Comparison of ENCODE assay signal across 8 mouse cellular contexts in the genomic region with DNA sequence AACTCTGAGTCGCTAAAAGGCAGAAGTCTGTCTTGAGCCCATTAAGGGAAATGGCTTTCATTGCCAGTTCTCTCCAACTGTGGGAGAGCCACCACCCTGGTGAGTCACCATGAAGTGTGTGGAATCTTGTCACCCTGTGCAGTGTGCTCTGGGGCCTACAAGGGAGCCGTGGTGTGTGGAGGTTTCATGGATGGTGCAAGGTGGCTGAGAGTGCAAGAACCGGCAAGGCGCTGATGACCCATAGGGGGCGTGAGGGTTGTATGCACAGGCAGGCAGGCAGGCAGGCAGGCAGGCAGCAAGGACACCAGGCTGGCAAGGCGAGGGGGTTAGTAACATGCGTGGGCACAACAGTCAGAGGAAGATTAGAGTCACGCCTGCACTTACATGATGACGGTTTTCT. TPM values are rescaled to one million over a fixed set of nuclear protein-coding genes. Genes with fewer than 3 reads are reported as not detected.
DNase-seq lines count a peak whose midpoint lies in the region; ATAC-seq and TF ChIP-seq lines count a peak whose summit lies in the region.

No protein-coding gene starts in this region.

- intact Hi-C loops in left cerebral cortex, adult 2 months (cut with DNase I), result no loop called here

- H3K4me1 ChIP-seq in olfactory bulb, adult 2 months (ENCODE audit: control insufficient read depth, insufficient read depth, low read length), result peaks cover 16% of the 10 kb centered on the region

- peak; percentile 27 for TF ChIP-seq CTCF in left cerebral cortex, adult 2 months (IDR thresholded peaks at IDR 0.05)
- TF ChIP-seq CTCF in olfactory bulb, adult 2 months (IDR thresholded peaks at IDR 0.05; ENCODE audit: insufficient read depth, low read depth, low read length), result peak; percentile 39; the same call in 1 of the 2 replicates

- H3K27ac ChIP-seq in left cerebral cortex, adult 2 months, result no peak overlapping the region
- peak overlapping the region; percentile 56; the same call in 1 of the 2 replicates for H3K27ac ChIP-seq in olfactory bulb, adult 2 months (ENCODE audit: insufficient read depth, low read depth, low read length)

- no peak for TF ChIP-seq POLR2A in olfactory bulb, adult 2 months (IDR thresholded peaks at IDR 0.05; ENCODE audit: insufficient read depth, low read depth, low read length)

- no peak for DNase-seq in frontal cortex, postnatal 14 days (ENCODE audit: low spot score in 2 of 2)
- DNase-seq in right cerebral cortex, adult 18-20 months, result peak; percentile 58
- no peak for DNase-seq in right cerebral cortex, postnatal 10 days (ENCODE audit: low spot score in 2 of 2)
- DNase-seq in left cerebral cortex, adult 2 months (ENCODE audit: extremely low spot score in 1 of 2, low spot score in 2 of 2), result peak; percentile 42 to 50
- DNase-seq in heart, adult 8-10 months (ENCODE audit: low spot score), result no peak

- ATAC-seq in frontal cortex, adult (ENCODE audit: low TSS enrichment), result peak; percentile 91
- ATAC-seq in common myeloid progenitor, adult 5-6 weeks (replicated peaks; ENCODE audit: low read depth, poor library complexity, severe bottlenecking), result peak; percentile 65; the same call in 1 of the 2 replicates

- H3K4me3 ChIP-seq in left cerebral cortex, adult 2 months, result no peak overlapping the region
- H3K4me3 ChIP-seq in olfactory bulb, adult 2 months (ENCODE audit: insufficient read depth, low read depth, low read length), result no peak overlapping the region

- WGBS in olfactory bulb, adult 2 months, result 23% methylated on average over 9 of the region's 9 CpGs

RNA-seq across cellular contexts. Expression of a gene that starts 37.2 kb away (rescaled TPM):
- total RNA-seq in common myeloid progenitor, adult 5-6 weeks (2017), result 14.8 and 16.9 TPM in 2 replicates
- 10 to 100 TPM; 25.6 to 26.1 TPM for total RNA-seq in left cerebral cortex, adult 2 months (2021)
- not detected in 2 replicates for polyA plus RNA-seq in olfactory bulb, adult 2 months (2012; ENCODE audit: insufficient read depth, insufficient read length, low replicate concordance, missing spikeins)
- 10 to 100 TPM; 14.7 to 18.9 (median 16.5) TPM for total RNA-seq in heart, adult 8-10 months (2022)

Comparison
In these comparisons a context has a peak if more than half of its experiments do, and no peak if none do; other contexts are left out.
1. DNase-seq: peak in right cerebral cortex, adult 18-20 months (single experiment) and left cerebral cortex, adult 2 months (2 of 2); none in frontal cortex, postnatal 14 days (0 of 2), right cerebral cortex, postnatal 10 days (0 of 2) and heart, adult 8-10 months (single experiment).